Mouse (Mus musculus) stomach, embryonic 14.5 days (tissue): ENCODE measurements at regions not wholly inside any gene's neighbourhood (a gene's known extent, or its start where the extent isn't known, plus 50 kb on each side); places are given as distances from the start of the nearest gene placed in this dataset.
"Not testable (repeated sequence)": the region's sequence is repeated elsewhere in the genome, so short reads cannot be mapped to it uniquely, and the experiment has no call there.

ENCODE experiments used
- ATAC-seq: fragments of 200-750 bp; cut with Nextera tagmentation; 2 replicates; pipeline ENCODE4 v1.8.0; 2017; ENCODE audit warnings: low read depth, moderate TSS enrichment; ENCODE audit not compliant: insufficient number of reproducible peaks, insufficient read depth, low FRiP score
- H3K27ac ChIP-seq: fragments of 300-500 bp; sonication (generic); 2 replicates; pipeline ENCODE4 v1.5.1; 2014; ENCODE audit warnings: mild to moderate bottlenecking, low read length, moderate library complexity, mixed read lengths
- H3K27me3 ChIP-seq: fragments of 300-500 bp; sonication (generic); 2 replicates; pipeline ENCODE4 v1.6.1; 2014; ENCODE audit warnings: low read length, control low read depth, mixed read lengths; ENCODE audit not compliant: control insufficient read depth, insufficient read depth
- H3K36me3 ChIP-seq: fragments of 300-500 bp; sonication (generic); 2 replicates; pipeline ENCODE4 v1.6.1; 2014; ENCODE audit warnings: mild to moderate bottlenecking, control low read depth, low read length, moderate library complexity, mixed read lengths; ENCODE audit not compliant: control insufficient read depth, insufficient read depth
- H3K4me1 ChIP-seq: fragments of 300-500 bp; sonication (generic); 2 replicates; pipeline ENCODE4 v1.6.1; 2014; ENCODE audit warnings: low read length, control low read depth, mixed read lengths; ENCODE audit not compliant: control insufficient read depth, insufficient read depth
- H3K4me2 ChIP-seq: fragments of 300-500 bp; sonication (generic); replicated peaks from 2 replicates; pipeline ENCODE4 v1.6.1; 2014; ENCODE audit warnings: low read depth, low read length, control low read depth
- H3K4me3 ChIP-seq: fragments of 300-500 bp; sonication (generic); 2 replicates; pipeline ENCODE4 v1.5.1; 2014; ENCODE audit warnings: low read depth, low read length, control low read depth
- H3K9ac ChIP-seq: fragments of 300-500 bp; sonication (generic); replicated peaks from 2 replicates; pipeline ENCODE4 v1.6.1; 2014; ENCODE audit warnings: low read depth, mild to moderate bottlenecking, control low read depth, low read length, moderate library complexity, mixed read lengths
- H3K9me3 ChIP-seq: fragments of 300-500 bp; sonication (generic); 2 replicates; pipeline ENCODE4 v1.6.1; 2016; ENCODE audit warnings: low read depth, low read length, control low read depth; ENCODE audit not compliant: control insufficient read depth
- WGBS: fragments of 180-500 bp; shearing (Covaris S2); extraction: QIAGEN DNeasy Blood & Tissue Kit; methylation state at CpG from one replicate; pipeline ENCODE4 v1.1.7; 2014; 5-methylcytosine and 5-hydroxymethylcytosine counted together

- H3K9me3 ChIP-seq, H3K36me3 ChIP-seq, H3K4me2 ChIP-seq, H3K9ac ChIP-seq, H3K27me3 ChIP-seq, ATAC-seq, H3K4me1 ChIP-seq, H3K27ac ChIP-seq, H3K4me3 ChIP-seq: not testable (repeated sequence)
- 80% methylated on average over 10 of the region's 10 CpGs for WGBS
Observed at GRCm38 (mm10) chr9:11441241-11441997, 536.8 kb upstream of the Cntn5 start.

GRCm38 (mm10) chr9:11436443-11437167, 532.0 kb upstream of the Cntn5 start:
- Histone ChIP-seq H3K4me1 (no peaks in the 10 kb centered on the region), H3K9me3 (no peaks in the 10 kb centered on the region), H3K4me2 (no peak overlapping the region), H3K27me3 (no peaks in the 10 kb centered on the region), H3K4me3 (no peak overlapping the region), H3K36me3 (no peaks in the 10 kb centered on the region), H3K27ac (no peak overlapping the region), H3K9ac (no peak overlapping the region)
- 65% methylated on average over 1 of the region's 1 CpGs for WGBS
- no peak for ATAC-seq

GRCm38 (mm10) chr9:11436014-11436413, 531.4 kb upstream of the Cntn5 start:
- no peaks in the 10 kb centered on the region for H3K27me3 ChIP-seq
- no peak for ATAC-seq
- H3K36me3 ChIP-seq, result no peaks in the 10 kb centered on the region
- H3K27ac ChIP-seq, result no peak overlapping the region
- H3K4me1 ChIP-seq, result no peaks in the 10 kb centered on the region
- 75% methylated on average over 2 of the region's 2 CpGs for WGBS
- H3K4me2 ChIP-seq, result no peak overlapping the region
- no peak overlapping the region for H3K4me3 ChIP-seq
- no peaks in the 10 kb centered on the region for H3K9me3 ChIP-seq
- H3K9ac ChIP-seq, result no peak overlapping the region

- H3K9ac ChIP-seq, result no peak overlapping the region
- ATAC-seq, result no peak
- H3K4me3 ChIP-seq, result no peak overlapping the region
- 21% methylated on average over 2 of the region's 2 CpGs for WGBS
- no peak overlapping the region for H3K27ac ChIP-seq
- no peaks in the 10 kb centered on the region for H3K27me3 ChIP-seq
- H3K9me3 ChIP-seq, result no peaks in the 10 kb centered on the region
- no peaks in the 10 kb centered on the region for H3K36me3 ChIP-seq
- no peak overlapping the region for H3K4me2 ChIP-seq
- H3K4me1 ChIP-seq, result no peaks in the 10 kb centered on the region
Observed at GRCm38 (mm10) chr9:11435019-11435418, 530.4 kb upstream of the Cntn5 start.

GRCm38 (mm10) chr9:11426473-11426872, 521.9 kb upstream of the Cntn5 start:
- 56% methylated on average over 3 of the region's 3 CpGs for WGBS
- H3K9ac ChIP-seq, result no peak overlapping the region
- H3K4me2 ChIP-seq, result no peak overlapping the region
- H3K9me3 ChIP-seq, result no peaks in the 10 kb centered on the region
- no peaks in the 10 kb centered on the region for H3K36me3 ChIP-seq
- no peaks in the 10 kb centered on the region for H3K4me1 ChIP-seq
- H3K27me3 ChIP-seq, result no peaks in the 10 kb centered on the region
- no peak overlapping the region for H3K27ac ChIP-seq
- ATAC-seq, result no peak
- H3K4me3 ChIP-seq, result no peak overlapping the region

GRCm38 (mm10) chr9:11396829-11397228, 492.3 kb upstream of the Cntn5 start:
- Histone ChIP-seq H3K4me2 (no peak overlapping the region), H3K9ac (no peak overlapping the region), H3K36me3 (no peaks in the 10 kb centered on the region), H3K27ac (no peak overlapping the region), H3K9me3 (no peaks in the 10 kb centered on the region), H3K27me3 (no peaks in the 10 kb centered on the region), H3K4me1 (no peaks in the 10 kb centered on the region), H3K4me3 (no peak overlapping the region)
- 77% methylated on average over 2 of the region's 2 CpGs for WGBS
- ATAC-seq, result no peak

- Histone ChIP-seq H3K36me3 (no peaks in the 10 kb centered on the region), H3K4me1 (no peaks in the 10 kb centered on the region), H3K27ac (no peak overlapping the region), H3K27me3 (no peaks in the 10 kb centered on the region), H3K4me2 (no peak overlapping the region), H3K4me3 (no peak overlapping the region), H3K9ac (no peak overlapping the region), H3K9me3 (no peaks in the 10 kb centered on the region)
- WGBS, result 83% methylated on average over 1 of the region's 1 CpGs
- ATAC-seq, result no peak
Observed at GRCm38 (mm10) chr9:11381648-11382075, 477.1 kb upstream of the Cntn5 start.

GRCm38 (mm10) chr9:11380531-11380930, 476.0 kb upstream of the Cntn5 start:
- no peaks in the 10 kb centered on the region for H3K36me3 ChIP-seq
- no peak overlapping the region for H3K9ac ChIP-seq
- H3K9me3 ChIP-seq, result no peaks in the 10 kb centered on the region
- no peak overlapping the region for H3K27ac ChIP-seq
- H3K4me3 ChIP-seq, result no peak overlapping the region
- WGBS, result 73% methylated on average over 7 of the region's 7 CpGs
- no peak overlapping the region for H3K4me2 ChIP-seq
- no peaks in the 10 kb centered on the region for H3K27me3 ChIP-seq
- no peaks in the 10 kb centered on the region for H3K4me1 ChIP-seq
- ATAC-seq, result peak; percentile 72; the same call in 1 of the 2 replicates
